Mouse (Mus musculus) kidney, postnatal 25 days (tissue): ENCODE results near the gene Otulinl.

Source experiments
- DNase-seq, 2 experiments: peaks; one replicate each; pipeline ENCODE4 v3.0.0; 2021; ENCODE audit warnings: mixed read lengths in 2 of 2

The Otulinl gene

GRCm38 (mm10) chr15:27678511-27678910, 2.9 kb downstream of the Otulinl start:
- no peak for DNase-seq

GRCm38 (mm10) chr15:27677801-27678200, 3.6 kb downstream of the Otulinl start:
- DNase-seq = no peak

GRCm38 (mm10) chr15:27676211-27676610, 5.2 kb downstream of the Otulinl start:
- DNase-seq = no peak

- DNase-seq = no peak
Observed at GRCm38 (mm10) chr15:27675122-27675521, 6.3 kb downstream of the Otulinl start.

GRCm38 (mm10) chr15:27674041-27674440, 7.3 kb downstream of the Otulinl start:
- peak in 1 of 2 experiments; percentile 31 for DNase-seq

GRCm38 (mm10) chr15:27673151-27673550, 8.2 kb downstream of the Otulinl start:
- peak in 1 of 2 experiments; percentile 11 for DNase-seq

- DNase-seq = no peak
Observed at GRCm38 (mm10) chr15:27672259-27672658, 9.1 kb downstream of the Otulinl start.

- no peak for DNase-seq
Observed at GRCm38 (mm10) chr15:27671612-27672245, 9.7 kb downstream of the Otulinl start.

- no peak for DNase-seq
Observed at GRCm38 (mm10) chr15:27670708-27671107, 10.7 kb downstream of the Otulinl start.

GRCm38 (mm10) chr15:27669931-27670411, 11.4 kb downstream of the Otulinl start:
- DNase-seq = no peak

GRCm38 (mm10) chr15:27669276-27669675, 12.1 kb downstream of the Otulinl start:
- DNase-seq = no peak

- no peak for DNase-seq
Observed at GRCm38 (mm10) chr15:27668557-27668956, 12.8 kb downstream of the Otulinl start.

GRCm38 (mm10) chr15:27668001-27668461, 13.3 kb downstream of the Otulinl start:
- DNase-seq = peak in 1 of 2 experiments; percentile 6

- peak in 1 of 2 experiments; percentile 12 for DNase-seq
Observed at GRCm38 (mm10) chr15:27666911-27667539, 14.4 kb downstream of the Otulinl start.

GRCm38 (mm10) chr15:27665392-27665911, 15.9 kb downstream of the Otulinl start:
- DNase-seq = peak; percentile 38 to 57

- peak in 1 of 2 experiments; percentile 25 for DNase-seq
Observed at GRCm38 (mm10) chr15:27664126-27664525, 17.3 kb downstream of the Otulinl start.

- DNase-seq = no peak
Observed at GRCm38 (mm10) chr15:27662699-27663098, 18.7 kb downstream of the Otulinl start.

- DNase-seq = no peak
Observed at GRCm38 (mm10) chr15:27661696-27662095, 19.7 kb downstream of the Otulinl start.

GRCm38 (mm10) chr15:27659592-27660244, 21.7 kb downstream of the Otulinl start:
- DNase-seq = peak; percentile 80 to 94

- no peak for DNase-seq
Observed at GRCm38 (mm10) chr15:27659143-27659542, 22.2 kb downstream of the Otulinl start.

- DNase-seq = no peak
Observed at GRCm38 (mm10) chr15:27658356-27658755, 23.0 kb downstream of the Otulinl start.

GRCm38 (mm10) chr15:27657866-27658265, 23.5 kb downstream of the Otulinl start:
- no peak for DNase-seq

GRCm38 (mm10) chr15:27656626-27657025, 24.8 kb downstream of the Otulinl start:
- no peak for DNase-seq
